Mouse (Mus musculus) naive thymus-derived CD4-positive, alpha-beta T cell, adult 5 months (primary cell): ENCODE data around the gene Sost. TPM values are rescaled to one million over a fixed set of nuclear protein-coding genes. Genes with fewer than 3 reads are reported as not detected.

Experiments
- polyA plus RNA-seq: library from polyadenylated mRNA; unstranded; fragments of 100-300 nt; shearing (Covaris generic); gene quantifications from one replicate; pipeline ENCODE4 v1.2.1, GENCODE M21; 2017

Sost gene
- not detected for polyA plus RNA-seq

DNA sequence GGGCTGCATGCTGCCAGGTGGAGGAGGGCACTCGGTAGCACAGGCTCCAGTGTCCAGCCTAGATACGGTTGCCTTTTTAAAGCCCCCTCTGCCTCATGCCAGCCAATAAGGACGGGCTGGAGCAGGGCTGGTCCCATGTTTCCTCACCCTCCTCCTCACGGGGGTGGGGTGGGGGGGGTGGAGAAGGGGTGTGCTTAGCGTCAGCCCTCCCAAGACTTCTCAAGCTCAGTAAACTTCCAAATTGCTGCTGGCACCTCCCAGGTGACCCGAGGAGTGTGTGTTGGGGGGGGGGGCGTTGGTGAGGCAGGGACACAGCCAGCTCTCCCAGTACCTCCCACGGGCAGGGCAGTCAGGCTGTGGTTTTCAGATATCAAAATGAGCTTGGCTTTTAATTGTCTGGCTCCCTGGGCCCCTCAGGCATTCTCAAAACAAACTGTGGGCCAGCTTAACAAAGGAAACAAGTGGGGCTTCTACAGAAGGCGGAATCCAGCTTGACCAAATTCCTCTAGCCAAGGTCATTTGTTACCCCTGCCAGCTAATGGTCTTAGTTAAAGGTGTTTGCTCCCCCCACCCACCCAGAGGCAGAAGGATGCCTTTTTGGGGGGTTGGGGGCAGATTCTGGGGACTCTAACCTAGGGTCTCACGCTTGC lies at the start of gene Sost:
Gene Sost (minus strand): TSS at position 51 of the 650 bp plus-strand sequence.

DNA sequence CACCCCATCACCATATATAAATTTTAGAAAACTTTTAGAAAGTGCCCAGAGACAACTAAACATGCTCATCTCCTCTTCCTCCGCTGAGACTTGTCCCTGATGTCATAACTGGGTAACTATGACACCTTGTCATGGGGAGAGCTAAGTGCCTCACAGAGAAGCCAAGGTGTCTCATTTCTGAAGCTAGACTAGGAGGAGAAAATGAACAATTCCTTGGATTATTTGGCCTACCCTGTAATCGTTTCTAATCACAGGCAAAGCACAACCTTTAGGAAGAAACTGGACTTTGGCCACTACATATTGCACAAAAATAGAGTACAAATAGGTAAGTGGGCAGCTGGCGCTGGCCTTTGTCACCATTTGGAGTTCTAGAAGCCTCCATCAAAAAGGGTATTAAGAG lies 20.1 kb upstream of the Sost start, which contains the start of gene Dusp3:
Gene Dusp3 (minus strand): TSS at position 101 of the 400 bp plus-strand sequence.

DNA sequence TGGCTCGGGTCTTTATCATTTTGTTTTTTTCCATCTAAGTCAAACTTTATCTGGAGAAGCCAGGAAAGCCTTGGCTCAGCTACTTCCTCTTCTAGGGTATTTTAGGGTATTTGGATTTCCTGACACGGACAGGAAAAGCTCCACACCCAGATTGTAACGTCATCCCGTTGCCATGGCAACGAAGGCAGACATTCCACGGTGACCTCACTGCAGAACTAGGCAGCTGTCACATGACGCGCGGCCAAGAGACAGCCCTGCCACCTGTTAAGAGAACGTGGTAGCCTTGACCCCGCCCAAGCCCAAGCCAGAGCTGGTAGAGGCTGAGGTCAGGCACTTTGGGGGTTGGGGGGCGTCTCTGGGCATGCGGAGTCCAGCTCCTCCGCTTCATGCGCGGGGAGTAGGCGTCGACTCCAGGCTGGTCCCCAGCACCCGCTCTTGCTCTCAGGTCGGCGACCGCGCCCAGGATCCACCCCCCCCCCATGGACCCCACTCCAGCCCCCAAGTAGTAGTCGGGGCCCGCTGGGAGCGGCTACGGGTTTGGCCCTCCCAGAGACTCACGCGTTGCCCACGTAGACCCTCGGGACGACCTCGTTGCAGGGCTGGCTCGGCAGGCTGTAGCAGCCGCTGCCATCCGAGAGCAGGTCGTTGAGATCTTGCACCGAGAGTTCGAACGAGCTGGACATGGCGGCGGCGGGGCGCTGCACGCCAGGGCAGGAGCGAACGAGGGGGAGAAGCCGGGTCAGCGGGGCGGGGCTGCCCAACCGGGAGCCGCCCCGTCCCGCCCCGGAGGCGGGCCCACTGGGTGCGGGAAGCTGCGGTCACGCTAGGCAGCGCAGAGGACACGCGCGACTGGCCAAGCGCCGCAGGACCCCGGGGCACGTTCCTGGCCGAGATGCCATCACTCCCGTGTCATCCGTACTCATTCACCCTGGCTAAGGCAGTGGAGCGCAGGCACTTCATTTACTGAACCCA lies 17.5 kb upstream of the Sost start, which contains the start of gene Cfap97d1:
Gene Cfap97d1 (plus strand): TSS at position 226 of the 972 bp plus-strand sequence.

Other genes starting within 250 kb of the Sost start
- 73.4 TPM for gene Dhx8, start 234.1 kb downstream of the Sost start, polyA plus RNA-seq
- gene Etv4, start 181.6 kb downstream of the Sost start, polyA plus RNA-seq = not detected
- gene Meox1, start 72.6 kb downstream of the Sost start, polyA plus RNA-seq = not detected
- not detected for gene Cfap97d1, start 17.3 kb upstream of the Sost start, polyA plus RNA-seq
- gene Dusp3, start 20.0 kb upstream of the Sost start, polyA plus RNA-seq = not detected
- gene Mpp3, start 61.4 kb upstream of the Sost start, polyA plus RNA-seq = 0.12 TPM
- gene Cd300lg, start 74.5 kb upstream of the Sost start, polyA plus RNA-seq = not detected
- 0.80 TPM for gene Mpp2, start 121.5 kb upstream of the Sost start, polyA plus RNA-seq
- gene Ppy, start 134.3 kb upstream of the Sost start, polyA plus RNA-seq = not detected
- gene Pyy, start 140.8 kb upstream of the Sost start, polyA plus RNA-seq = not detected
- gene Nags, start 178.5 kb upstream of the Sost start, polyA plus RNA-seq = not detected
- 3.7 TPM for gene Tmem101, start 189.4 kb upstream of the Sost start, polyA plus RNA-seq
- gene Lsm12, start 218.3 kb upstream of the Sost start, polyA plus RNA-seq = 106 TPM
- gene G6pc3, start 222.6 kb upstream of the Sost start, polyA plus RNA-seq = 28.8 TPM